Mouse (Mus musculus): ENCODE data around the gene Ssbp4. TPM values are rescaled to one million over a fixed set of nuclear protein-coding genes. Genes with fewer than 3 reads are reported as not detected.
A peak's percentile ranks its signal among the peaks of the same experiment; 100 is the strongest.

The Ssbp4 gene
- polyA plus RNA-seq, 1 experiment from 2014 or later: 83.7 TPM

DNA sequence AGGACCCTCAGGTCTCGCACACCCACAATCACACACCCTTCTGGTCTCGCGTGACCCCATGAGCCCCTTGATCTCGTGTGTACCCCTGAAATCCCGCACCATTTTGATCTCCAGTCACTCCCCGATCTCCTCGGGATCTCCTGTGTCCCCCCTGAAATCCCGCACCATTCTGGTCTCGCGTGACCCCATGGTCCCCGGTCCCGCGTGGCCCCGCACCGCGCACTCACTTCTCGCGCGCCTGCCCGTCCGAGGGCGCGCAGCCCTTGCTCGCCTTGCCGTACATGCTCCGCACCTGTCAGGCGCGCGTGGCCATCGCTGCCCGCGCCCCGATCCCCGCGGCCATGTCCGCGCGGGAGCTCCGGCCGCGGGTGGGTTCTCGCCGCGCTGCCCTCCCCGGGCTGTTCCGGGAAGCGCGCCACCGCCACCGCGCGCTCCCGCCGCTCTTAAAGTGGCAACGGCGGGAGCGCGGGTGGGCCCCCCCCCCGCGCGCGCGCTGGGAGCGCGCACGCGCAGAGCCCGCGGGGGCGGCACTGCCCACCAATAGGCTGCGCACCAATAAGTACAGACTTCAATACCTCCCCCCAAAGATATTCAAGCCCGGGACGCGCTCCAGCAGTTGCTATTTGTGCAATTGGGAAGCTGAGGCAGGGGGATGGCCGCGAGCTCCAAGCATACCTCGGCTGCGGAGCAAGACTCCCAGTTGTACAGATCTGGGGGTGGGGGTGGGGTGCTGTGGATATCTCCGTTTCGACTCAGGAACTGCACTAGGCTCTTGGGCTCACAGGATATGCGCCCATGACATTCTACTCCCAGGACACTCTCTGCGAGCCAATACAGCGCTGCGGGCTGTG is 549 bp downstream of the Ssbp4 start:
- peaks cover 20 to 26% of the 10 kb centered on the region in 2 experiments; a peak in 3 of 4 replicates for H3K4me1 ChIP-seq (ENCODE audit: control insufficient read depth in 2 of 2, insufficient read depth in 2 of 2, low read length in 2 of 2)
- no peaks in the 10 kb centered on the region for H3K36me3 ChIP-seq (ENCODE audit: control insufficient read depth, insufficient read depth, low read length)
- peak overlapping the region; percentile 82 to 94 for H3K27ac ChIP-seq (replicated peaks in 1 of 2; ENCODE audit: control insufficient read depth in 1 of 2, insufficient read depth in 1 of 2, low read depth in 2 of 2, low read length in 2 of 2)
- peak overlapping the region; percentile 64 to 94 for H3K4me3 ChIP-seq (ENCODE audit: control insufficient read depth in 1 of 2, insufficient read depth in 1 of 2, low read depth in 1 of 2, low read length in 2 of 2)
- H3K9me3 ChIP-seq (ENCODE audit: control insufficient read depth, low read length): no peaks in the 10 kb centered on the region
- H3K4me2 ChIP-seq (ENCODE audit: low read length): peak overlapping the region; percentile 99
- WGBS: 2% methylated on average over 83 of the region's 84 CpGs
- no peaks in the 10 kb centered on the region for H3K27me3 ChIP-seq (ENCODE audit: control insufficient read depth, insufficient read depth, low read length)
- ATAC-seq (ENCODE audit: insufficient number of reproducible peaks, insufficient read depth, low FRiP score, low read depth): no peak
- peak overlapping the region; percentile 82 for H3K9ac ChIP-seq (ENCODE audit: low read length)

DNA sequence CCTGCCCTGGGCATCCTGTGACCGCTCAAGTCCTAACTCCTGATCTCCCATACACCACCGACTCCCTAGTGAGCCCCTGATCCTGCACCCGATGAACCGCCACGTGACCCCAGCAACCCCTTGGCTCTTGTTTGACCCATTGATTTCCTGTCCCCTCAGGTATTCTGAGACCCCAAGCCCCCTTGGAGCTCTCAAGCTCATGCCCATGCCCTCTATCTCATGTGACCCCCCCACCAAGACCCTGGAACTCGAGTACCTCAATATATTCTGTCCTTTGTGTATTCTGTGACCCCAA is 1.1 kb downstream of the Ssbp4 start:
- Histone ChIP-seq H3K36me3 (ENCODE audit: control insufficient read depth, insufficient read depth, low read length) (peaks cover 6% of the 10 kb centered on the region; the same call in 1 of the 2 replicates), H3K27ac (replicated peaks in 1 of 2; ENCODE audit: control insufficient read depth in 1 of 2, insufficient read depth in 1 of 2, low read depth in 2 of 2, low read length in 2 of 2) (peak overlapping the region in 1 of 2 experiments; percentile 94; a peak in 1 of 4 replicates), H3K4me1 (ENCODE audit: control insufficient read depth in 2 of 2, insufficient read depth in 2 of 2, low read length in 2 of 2) (peaks cover 20 to 26% of the 10 kb centered on the region in 2 experiments; a peak in 3 of 4 replicates), H3K4me2 (ENCODE audit: low read length) (peak overlapping the region; percentile 99), H3K9me3 (ENCODE audit: control insufficient read depth, low read length) (no peaks in the 10 kb centered on the region), H3K9ac (ENCODE audit: low read length) (peak overlapping the region; percentile 82), H3K27me3 (ENCODE audit: control insufficient read depth, insufficient read depth, low read length) (no peaks in the 10 kb centered on the region), H3K4me3 (ENCODE audit: control insufficient read depth in 1 of 2, insufficient read depth in 1 of 2, low read depth in 1 of 2, low read length in 2 of 2) (peak overlapping the region; percentile 64 to 94)
- ATAC-seq (ENCODE audit: insufficient number of reproducible peaks, insufficient read depth, low FRiP score, low read depth): no peak
- WGBS: 32% methylated on average over 6 of the region's 6 CpGs

DNA sequence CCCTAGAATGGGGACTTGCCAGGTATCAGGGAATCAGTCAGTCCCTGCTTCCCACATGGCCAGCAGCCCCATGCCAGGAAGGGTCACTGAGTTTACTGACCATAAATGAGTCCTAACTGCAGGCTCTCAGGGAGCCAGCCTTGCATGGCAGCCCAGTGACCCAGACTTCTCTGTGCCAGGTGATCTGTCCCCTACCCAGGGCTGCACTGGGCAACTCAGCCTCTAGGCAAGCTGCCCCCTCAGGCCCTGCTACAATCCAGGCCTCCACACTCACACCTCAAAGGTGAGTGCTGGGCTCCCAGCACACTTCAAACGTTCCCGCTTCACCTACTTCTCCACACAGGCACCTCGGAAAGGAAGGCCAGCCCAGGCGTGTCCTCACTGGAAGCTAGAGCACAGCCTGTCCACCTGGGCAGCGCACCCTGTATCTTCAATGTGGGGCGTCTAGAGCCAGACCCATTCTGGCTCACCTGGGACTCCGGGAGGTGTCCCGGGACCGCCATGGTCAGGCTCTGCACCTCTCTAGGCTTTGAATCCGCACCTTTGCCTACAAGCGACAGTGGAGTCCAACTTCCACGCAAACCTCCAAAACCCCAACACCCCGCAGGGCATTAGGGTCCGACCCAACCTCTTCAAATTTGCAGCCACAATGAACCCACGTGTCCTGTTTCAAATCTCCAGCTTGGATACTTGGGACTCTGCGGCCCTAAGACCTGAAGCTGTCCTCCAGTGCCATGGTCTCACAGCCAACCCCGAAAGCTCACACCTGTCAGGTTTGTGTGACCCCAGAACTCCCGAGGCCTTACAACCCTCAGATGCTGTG is 1.7 kb downstream of the Ssbp4 start:
- Histone ChIP-seq H3K4me1 (ENCODE audit: control insufficient read depth in 2 of 2, insufficient read depth in 2 of 2, low read length in 2 of 2) (peaks cover 20 to 26% of the 10 kb centered on the region in 2 experiments; a peak in 3 of 4 replicates), H3K4me3 (ENCODE audit: control insufficient read depth in 1 of 2, insufficient read depth in 1 of 2, low read depth in 1 of 2, low read length in 2 of 2) (peak overlapping the region; percentile 64 to 94), H3K36me3 (ENCODE audit: control insufficient read depth, insufficient read depth, low read length) (peaks cover 9% of the 10 kb centered on the region), H3K27ac (replicated peaks in 1 of 2; ENCODE audit: control insufficient read depth in 1 of 2, insufficient read depth in 1 of 2, low read depth in 2 of 2, low read length in 2 of 2) (no peak overlapping the region; a peak in 1 of 4 replicates), H3K4me2 (ENCODE audit: low read length) (peak overlapping the region; percentile 99), H3K9me3 (ENCODE audit: control insufficient read depth, low read length) (no peaks in the 10 kb centered on the region), H3K27me3 (ENCODE audit: control insufficient read depth, insufficient read depth, low read length) (no peaks in the 10 kb centered on the region), H3K9ac (ENCODE audit: low read length) (peak overlapping the region; percentile 82)
- ATAC-seq (ENCODE audit: insufficient number of reproducible peaks, insufficient read depth, low FRiP score, low read depth): no peak
- WGBS: 69% methylated on average over 18 of the region's 18 CpGs

DNA sequence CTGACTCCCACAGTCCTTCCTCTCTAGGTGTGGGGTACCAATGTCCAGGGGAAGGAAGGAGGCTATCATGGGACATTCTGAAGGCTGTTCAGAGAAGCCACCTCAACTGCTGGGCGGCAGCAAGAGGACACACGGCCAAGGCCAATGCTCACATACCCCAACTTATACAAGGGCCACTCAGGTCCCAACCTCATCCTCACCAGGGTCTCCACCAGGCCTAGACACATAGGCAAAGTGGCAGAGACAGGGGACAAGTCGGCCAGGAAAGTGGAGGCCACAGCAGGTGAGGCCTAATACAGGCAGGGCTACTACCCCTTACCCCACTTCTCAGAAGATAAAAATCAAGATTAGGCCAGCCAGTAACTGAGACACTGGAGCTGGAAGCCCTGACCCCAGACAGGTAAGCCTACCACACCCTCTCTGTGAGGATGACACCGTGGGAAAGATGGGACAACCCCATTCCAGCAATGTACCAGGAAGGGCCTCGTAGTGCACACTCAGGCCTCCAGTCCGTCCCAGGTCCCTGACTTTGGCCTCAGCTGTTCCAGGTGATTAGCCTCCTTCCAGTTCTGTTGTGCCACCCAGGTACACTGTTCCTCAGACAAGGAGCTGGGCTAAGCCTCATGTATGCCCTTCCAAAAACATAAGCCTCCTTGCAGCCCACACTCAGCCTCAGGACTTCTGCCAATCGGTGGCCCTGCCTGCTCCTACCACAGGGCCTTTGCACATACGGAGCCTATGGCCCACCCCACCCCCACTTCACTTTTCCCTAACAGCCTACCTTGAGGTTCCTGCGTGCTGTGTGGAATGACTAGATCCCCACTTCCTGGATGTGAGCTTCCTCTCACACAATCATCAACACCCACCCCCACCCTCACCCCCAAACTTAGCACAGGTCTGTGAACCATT is 2.5 kb downstream of the Ssbp4 start:
- no peak overlapping the region for H3K9ac ChIP-seq (ENCODE audit: low read length)
- no peaks in the 10 kb centered on the region for H3K27me3 ChIP-seq (ENCODE audit: control insufficient read depth, insufficient read depth, low read length)
- no peaks in the 10 kb centered on the region for H3K9me3 ChIP-seq (ENCODE audit: control insufficient read depth, low read length)
- peaks cover 19 to 33% of the 10 kb centered on the region in 2 experiments for H3K4me1 ChIP-seq (ENCODE audit: control insufficient read depth in 2 of 2, insufficient read depth in 2 of 2, low read length in 2 of 2)
- no peak overlapping the region for H3K4me3 ChIP-seq (ENCODE audit: control insufficient read depth in 1 of 2, insufficient read depth in 1 of 2, low read depth in 1 of 2, low read length in 2 of 2)
- ATAC-seq (ENCODE audit: insufficient number of reproducible peaks, insufficient read depth, low FRiP score, low read depth): no peak
- H3K27ac ChIP-seq (replicated peaks in 1 of 2; ENCODE audit: control insufficient read depth in 1 of 2, insufficient read depth in 1 of 2, low read depth in 2 of 2, low read length in 2 of 2): no peak overlapping the region; a peak in 1 of 4 replicates
- H3K36me3 ChIP-seq (ENCODE audit: control insufficient read depth, insufficient read depth, low read length): peaks cover 13% of the 10 kb centered on the region
- peak overlapping the region; percentile 99; the same call in 1 of the 2 replicates for H3K4me2 ChIP-seq (ENCODE audit: low read length)
- WGBS: 86% methylated on average over 9 of the region's 9 CpGs

DNA sequence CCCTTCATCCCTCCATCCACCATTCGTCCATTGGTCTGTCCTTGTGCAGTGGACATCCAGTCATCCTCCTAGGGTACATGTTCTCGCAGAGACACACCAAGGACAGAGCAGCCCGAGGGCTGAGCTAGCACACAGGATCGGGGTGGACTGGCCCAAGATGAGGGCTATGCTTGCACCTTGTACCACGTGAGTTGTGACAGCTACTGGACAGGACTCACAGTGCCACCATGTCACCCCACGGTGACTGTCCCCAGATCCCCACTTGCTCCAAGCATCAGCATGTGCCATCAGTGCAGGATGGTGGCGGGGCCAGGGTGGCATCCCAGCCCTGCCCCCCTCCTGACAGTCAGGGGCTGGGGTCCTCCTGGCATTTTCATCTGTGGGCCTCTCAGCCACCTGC is 4.1 kb downstream of the Ssbp4 start:
- 85% methylated on average over 7 of the region's 7 CpGs for WGBS
- Histone ChIP-seq H3K4me2 (ENCODE audit: low read length) (no peak overlapping the region), H3K27me3 (ENCODE audit: control insufficient read depth, insufficient read depth, low read length) (no peaks in the 10 kb centered on the region), H3K9ac (ENCODE audit: low read length) (no peak overlapping the region), H3K9me3 (ENCODE audit: control insufficient read depth, low read length) (no peaks in the 10 kb centered on the region), H3K27ac (replicated peaks in 1 of 2; ENCODE audit: control insufficient read depth in 1 of 2, insufficient read depth in 1 of 2, low read depth in 2 of 2, low read length in 2 of 2) (no peak overlapping the region), H3K36me3 (ENCODE audit: control insufficient read depth, insufficient read depth, low read length) (peaks cover 17% of the 10 kb centered on the region), H3K4me1 (ENCODE audit: control insufficient read depth in 2 of 2, insufficient read depth in 2 of 2, low read length in 2 of 2) (peaks cover 21 to 35% of the 10 kb centered on the region in 2 experiments), H3K4me3 (ENCODE audit: control insufficient read depth in 1 of 2, insufficient read depth in 1 of 2, low read depth in 1 of 2, low read length in 2 of 2) (no peak overlapping the region)
- no peak for ATAC-seq (ENCODE audit: insufficient number of reproducible peaks, insufficient read depth, low FRiP score, low read depth)

DNA sequence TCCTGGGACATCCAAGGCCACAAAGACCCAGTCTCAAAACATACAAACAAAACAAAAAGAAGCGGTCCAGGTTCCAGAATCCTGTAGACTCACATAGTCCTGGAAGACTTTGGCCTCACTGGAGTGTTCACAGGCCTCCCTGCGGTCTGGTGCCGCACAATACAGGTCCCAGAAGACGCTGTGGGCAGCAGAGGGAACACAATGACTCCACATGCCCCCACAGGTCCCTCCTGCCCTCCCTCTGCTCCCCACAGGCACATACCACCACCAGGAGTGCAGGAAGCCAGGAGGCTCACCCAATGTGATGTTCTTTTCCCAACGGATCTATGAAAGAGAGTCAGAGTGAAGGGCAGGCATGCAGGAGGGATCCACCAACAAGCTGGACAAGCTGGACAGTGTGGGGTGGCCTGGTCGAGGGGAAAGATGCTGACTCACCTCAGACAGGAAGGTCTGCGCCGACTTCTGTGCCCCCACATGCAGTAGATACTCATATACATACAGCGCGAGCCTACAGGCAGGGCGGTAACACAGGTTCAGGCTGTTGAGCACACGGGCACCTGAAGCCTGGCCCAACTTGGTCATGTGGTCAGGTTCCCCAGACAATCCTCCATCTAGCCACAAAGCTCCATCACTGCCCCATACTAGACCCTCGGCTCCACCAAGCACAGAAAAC is 6.4 kb downstream of the Ssbp4 start:
- Histone ChIP-seq H3K9me3 (ENCODE audit: control insufficient read depth, low read length) (no peaks in the 10 kb centered on the region), H3K4me1 (ENCODE audit: control insufficient read depth in 2 of 2, insufficient read depth in 2 of 2, low read length in 2 of 2) (peaks cover 16 to 41% of the 10 kb centered on the region in 2 experiments)
- WGBS: 93% methylated on average over 13 of the region's 13 CpGs

More for the DNA sequence above, 6.4 kb downstream of the Ssbp4 start:
- H3K27ac ChIP-seq (replicated peaks in 1 of 2; ENCODE audit: control insufficient read depth in 1 of 2, insufficient read depth in 1 of 2, low read depth in 2 of 2, low read length in 2 of 2): no peak overlapping the region
- H3K4me2 ChIP-seq (ENCODE audit: low read length): no peak overlapping the region
- H3K9ac ChIP-seq (ENCODE audit: low read length): no peak overlapping the region
- H3K27me3 ChIP-seq (ENCODE audit: control insufficient read depth, insufficient read depth, low read length): no peaks in the 10 kb centered on the region
- peaks cover 21% of the 10 kb centered on the region for H3K36me3 ChIP-seq (ENCODE audit: control insufficient read depth, insufficient read depth, low read length)
- no peak for ATAC-seq (ENCODE audit: insufficient number of reproducible peaks, insufficient read depth, low FRiP score, low read depth)
- no peak overlapping the region for H3K4me3 ChIP-seq (ENCODE audit: control insufficient read depth in 1 of 2, insufficient read depth in 1 of 2, low read depth in 1 of 2, low read length in 2 of 2)

Measured in heart, embryonic 14.5 days (tissue).